Mouse (Mus musculus) midbrain, postnatal 0 days (tissue): ENCODE results near the gene Zfp345. TPM values are rescaled to one million over a fixed set of nuclear protein-coding genes. Genes with fewer than 3 reads are reported as not detected.

ENCODE experiments used
- polyA plus RNA-seq: library from polyadenylated mRNA; unstranded; fragments of >200 nt; fragmentation: Nextera tagmentation; extraction: Ambion mirVana; gene quantifications from 2 replicates; pipeline ENCODE4 v1.2.1, GENCODE M21; 2015
- total RNA-seq: library from RNA; depleted of rRNA; stranded (reverse); fragments of >200 nt; gene quantifications from 2 replicates; pipeline ENCODE4 v1.2.3, GENCODE M21; 2014; rRNA removed

Gene Zfp345
- total and polyA plus RNA-seq, 2 experiments from 2014 or later, result 0.12 to 0.27 TPM

Other genes starting within 250 kb of the Zfp345 start
- 1.3 and 1.5 TPM in 2 replicates for gene Gm21994, start 229.5 kb downstream of the Zfp345 start, total RNA-seq
- 2.8 and 3.0 TPM in 2 replicates for gene Gm21994, start 229.5 kb downstream of the Zfp345 start, polyA plus RNA-seq
- gene Gm14124, start 227.6 kb downstream of the Zfp345 start, total RNA-seq, result 0.09 TPM in 1 of 2 replicates, not detected in the other
- gene Gm14124, start 227.6 kb downstream of the Zfp345 start, polyA plus RNA-seq, result not detected in 2 replicates
- not detected in 2 replicates for gene Gm10130, start 161.4 kb downstream of the Zfp345 start, total RNA-seq
- gene Gm10130, start 161.4 kb downstream of the Zfp345 start, polyA plus RNA-seq, result not detected in 2 replicates
- gene 3300002I08Rik, start 122.3 kb downstream of the Zfp345 start, total RNA-seq, result 11.5 and 13.0 TPM in 2 replicates
- gene 3300002I08Rik, start 122.3 kb downstream of the Zfp345 start, polyA plus RNA-seq, result 10.9 and 13.5 TPM in 2 replicates
- 4.4 and 5.2 TPM in 2 replicates for gene Zfp442, start 33.6 kb downstream of the Zfp345 start, total RNA-seq
- 4.5 and 5.1 TPM in 2 replicates for gene Zfp442, start 33.6 kb downstream of the Zfp345 start, polyA plus RNA-seq
- gene Cst7, start 85.3 kb upstream of the Zfp345 start, total RNA-seq, result 0.49 TPM in 1 of 2 replicates, not detected in the other
- 0.47 TPM in 1 of 2 replicates, not detected in the other for gene Cst7, start 85.3 kb upstream of the Zfp345 start, polyA plus RNA-seq
- gene Apmap, start 123.5 kb upstream of the Zfp345 start, total RNA-seq, result 33.1 and 34.6 TPM in 2 replicates
- 50.3 and 52.2 TPM in 2 replicates for gene Apmap, start 123.5 kb upstream of the Zfp345 start, polyA plus RNA-seq
- gene Acss1, start 183.4 kb upstream of the Zfp345 start, total RNA-seq, result 22.7 and 26.1 TPM in 2 replicates
- gene Acss1, start 183.4 kb upstream of the Zfp345 start, polyA plus RNA-seq, result 14.5 and 16.4 TPM in 2 replicates
- gene Vsx1, start 204.3 kb upstream of the Zfp345 start, total RNA-seq, result 0.14 TPM in 1 of 2 replicates, not detected in the other
- gene Vsx1, start 204.3 kb upstream of the Zfp345 start, polyA plus RNA-seq, result 0.07 and 0.11 TPM in 2 replicates